Mouse (Mus musculus): ENCODE data around the gene Armc2. TPM values are rescaled to one million over a fixed set of nuclear protein-coding genes. Genes with fewer than 3 reads are reported as not detected.

Gene Armc2
- total and polyA plus RNA-seq, 3 experiments = 0.08 to 0.13 TPM; not detected in 1

DNA sequence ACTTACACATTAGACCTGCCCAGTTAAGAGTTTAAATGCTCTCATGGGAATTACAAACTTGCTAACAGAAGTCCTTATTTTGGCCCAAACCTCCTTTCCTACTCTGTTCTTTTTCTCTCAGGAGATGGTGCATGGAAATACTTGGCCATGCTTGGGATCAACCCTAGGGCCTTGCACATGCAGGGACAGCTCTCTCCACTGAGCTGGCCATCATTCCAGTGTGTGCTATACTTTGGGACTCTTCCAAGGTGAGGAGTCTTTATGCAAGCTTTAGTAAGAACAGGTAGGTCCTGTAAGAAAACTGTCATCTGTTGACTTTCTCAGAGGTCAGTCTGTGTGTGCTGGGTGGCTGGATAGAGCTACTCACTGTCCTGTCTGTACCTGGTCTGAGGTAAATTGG lies 127.7 kb downstream of the Armc2 start:
- no peak for DNase-seq (ENCODE audit: low read depth, low spot score)
- H3K9me3 ChIP-seq (replicated peaks; ENCODE audit: insufficient read depth, low read length) = no peaks in the 10 kb centered on the region
- peaks cover 4 to 8% of the 10 kb centered on the region in 2 experiments; a peak in 3 of 4 replicates for H3K4me1 ChIP-seq (ENCODE audit: control insufficient read depth in 1 of 2, insufficient read depth in 2 of 2, low read length in 2 of 2)
- H3K36me3 ChIP-seq (ENCODE audit: control insufficient read depth in 1 of 2, insufficient read depth in 2 of 2, low read length in 2 of 2) = peaks cover 0 to 9% of the 10 kb centered on the region in 2 experiments; a peak in 3 of 4 replicates
- no peaks in the 10 kb centered on the region for H3K27me3 ChIP-seq (ENCODE audit: control insufficient read depth in 1 of 2, insufficient read depth in 2 of 2, low read length in 2 of 2)
- H3K27ac ChIP-seq (ENCODE audit: control insufficient read depth, low read depth, low read length) = no peak overlapping the region
- no peak overlapping the region for H3K4me3 ChIP-seq (ENCODE audit: control insufficient read depth in 1 of 2, insufficient read depth in 1 of 2, low read depth in 2 of 2, low read length in 2 of 2)
- peaks cover 12% of the 10 kb centered on the region for H3K79me2 ChIP-seq (ENCODE audit: control insufficient read depth, insufficient read depth, low read length, poor library complexity)
- no peak for TF ChIP-seq RCOR1 (IDR thresholded peaks at IDR 0.05; ENCODE audit: low read depth, low read length)
- no peak for TF ChIP-seq CTCF (IDR thresholded peaks at IDR 0.05 in 2 of 3, conservative IDR thresholded peaks at IDR 0.05 in 1 of 3; ENCODE audit: control insufficient read depth in 1 of 3, insufficient read depth in 1 of 3, low read depth in 2 of 3, low read length in 3 of 3, poor library complexity in 1 of 3, severe bottlenecking in 1 of 3)
- TF ChIP-seq ZC3H11A (IDR thresholded peaks at IDR 0.05; ENCODE audit: low read depth, low read length) = no peak
- TF ChIP-seq EP300 (IDR thresholded peaks at IDR 0.05; ENCODE audit: low read depth in 1 of 2, low read length in 2 of 2) = no peak
- no peak for TF ChIP-seq ZKSCAN1 (IDR thresholded peaks at IDR 0.05; ENCODE audit: low read depth, low read length)
- TF ChIP-seq CHD2 (IDR thresholded peaks at IDR 0.05; ENCODE audit: low read length) = no peak
- no peak for TF ChIP-seq SIN3A (IDR thresholded peaks at IDR 0.05; ENCODE audit: low read length)
- no peak for TF ChIP-seq MAZ (IDR thresholded peaks at IDR 0.05; ENCODE audit: low read depth, low read length)
- H3K9ac ChIP-seq (ENCODE audit: control insufficient read depth, low read depth, low read length, poor library complexity, severe bottlenecking) = no peak overlapping the region

DNA sequence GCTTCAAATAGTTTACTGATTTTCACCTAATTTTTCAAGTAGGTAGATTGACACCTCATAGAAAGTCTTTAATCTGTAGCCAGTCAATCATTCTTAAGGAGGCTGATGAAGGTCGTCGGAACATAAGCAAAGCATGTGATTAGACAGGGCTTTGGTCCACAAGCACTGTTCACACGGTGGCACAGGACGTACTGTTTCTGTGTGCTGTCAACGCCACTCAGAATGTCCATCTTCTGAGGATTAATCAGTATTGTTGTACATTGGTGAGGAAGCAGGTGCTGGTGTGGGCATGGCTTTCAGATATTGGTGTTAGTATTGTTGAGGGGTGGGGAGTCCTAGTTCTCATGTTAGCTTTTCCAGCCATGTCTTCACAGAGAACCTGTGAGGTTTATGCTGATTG lies 128.7 kb downstream of the Armc2 start:
- no peak for DNase-seq (ENCODE audit: low read depth, low spot score)
- H3K4me1 ChIP-seq (ENCODE audit: control insufficient read depth in 1 of 2, insufficient read depth in 2 of 2, low read length in 2 of 2) = peaks cover 4 to 8% of the 10 kb centered on the region in 2 experiments; a peak in 3 of 4 replicates
- no peak for TF ChIP-seq MAFK (IDR thresholded peaks at IDR 0.05; ENCODE audit: borderline replicate concordance, low read depth, low read length)
- TF ChIP-seq POLR2AphosphoS5 (IDR thresholded peaks at IDR 0.05; ENCODE audit: borderline replicate concordance, low read depth, low read length) = no peak
- TF ChIP-seq POLR2AphosphoS2 (IDR thresholded peaks at IDR 0.05; ENCODE audit: low read length) = no peak
- TF ChIP-seq MAZ (IDR thresholded peaks at IDR 0.05; ENCODE audit: low read depth, low read length) = no peak
- no peak for TF ChIP-seq GATA1 (IDR thresholded peaks at IDR 0.05; ENCODE audit: low read depth, low read length)
- TF ChIP-seq CHD1 (IDR thresholded peaks at IDR 0.05; ENCODE audit: low read depth, low read length) = no peak
- TF ChIP-seq ETS1 (IDR thresholded peaks at IDR 0.05; ENCODE audit: low read depth, low read length) = no peak
- TF ChIP-seq ZMIZ1 (IDR thresholded peaks at IDR 0.05; ENCODE audit: low read depth, low read length) = no peak
- TF ChIP-seq JUND (IDR thresholded peaks at IDR 0.05; ENCODE audit: low read depth, low read length) = no peak
- no peak for TF ChIP-seq NRF1 (IDR thresholded peaks at IDR 0.05; ENCODE audit: insufficient read depth, low read depth, low read length, poor library complexity, severe bottlenecking)

More for the DNA sequence above, 128.7 kb downstream of the Armc2 start:
- Histone ChIP-seq H3K36me3 (ENCODE audit: control insufficient read depth in 1 of 2, insufficient read depth in 2 of 2, low read length in 2 of 2) (peaks cover 0 to 9% of the 10 kb centered on the region in 2 experiments; a peak in 2 of 4 replicates), H3K79me2 (ENCODE audit: control insufficient read depth, insufficient read depth, low read length, poor library complexity) (peaks cover 12% of the 10 kb centered on the region), H3K9me3 (replicated peaks; ENCODE audit: insufficient read depth, low read length) (no peaks in the 10 kb centered on the region), H3K27me3 (ENCODE audit: control insufficient read depth in 1 of 2, insufficient read depth in 2 of 2, low read length in 2 of 2) (no peaks in the 10 kb centered on the region), H3K27ac (ENCODE audit: control insufficient read depth, low read depth, low read length) (no peak overlapping the region), H3K9ac (ENCODE audit: control insufficient read depth, low read depth, low read length, poor library complexity, severe bottlenecking) (no peak overlapping the region), H3K4me3 (ENCODE audit: control insufficient read depth in 1 of 2, insufficient read depth in 1 of 2, low read depth in 2 of 2, low read length in 2 of 2) (no peak overlapping the region)

Measured in MEL (cell line).